Mouse (Mus musculus) cortical plate, adult 2 months (tissue): ENCODE data around the gene Dlk1.

ENCODE experiments used
- CTCF ChIP-seq: fragments of 200-500 bp; IDR thresholded peaks from 2 replicates; pipeline ENCODE4 v1.5.1; 2011; ENCODE audit warnings: mild to moderate bottlenecking, control low read depth, low read length; ENCODE audit not compliant: insufficient read depth; ENCODE audit errors: extremely low read depth
- POLR2A ChIP-seq: fragments of 200-500 bp; IDR thresholded peaks from 2 replicates; pipeline ENCODE4 v1.6.1; 2011; ENCODE audit warnings: mild to moderate bottlenecking, low read length, control low read depth; ENCODE audit not compliant: insufficient read depth; ENCODE audit errors: extremely low read depth

DNA sequence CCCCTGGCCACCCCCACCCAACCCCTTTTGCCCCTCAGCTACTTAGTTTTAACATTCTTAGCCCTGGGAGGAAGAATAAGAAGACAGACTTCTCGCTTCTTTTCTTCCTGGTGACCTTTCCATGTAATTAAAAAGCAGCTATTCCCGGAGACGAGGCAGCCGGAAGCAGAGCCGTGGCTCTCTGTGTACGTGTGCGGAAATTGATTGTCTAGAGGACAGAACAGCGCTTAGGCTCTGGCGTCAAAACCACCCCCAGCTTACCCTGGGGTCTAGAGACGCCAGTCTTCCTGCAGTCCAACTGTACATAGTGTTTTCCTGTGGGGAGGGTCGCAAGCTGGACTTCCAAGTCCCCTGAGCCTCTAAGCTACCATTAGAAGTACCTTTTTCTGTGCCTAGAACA, 41.9 kb upstream of the Dlk1 start:
- TF ChIP-seq CTCF = no peak
- no peak for TF ChIP-seq POLR2A
